Mouse (Mus musculus) small intestine, adult 2 months (tissue): ENCODE results near the gene Mrap2.

ENCODE experiments used
- CTCF ChIP-seq: fragments of 200-500 bp; IDR thresholded peaks from 2 replicates; pipeline ENCODE4 v1.5.1; 2012; ENCODE audit warnings: low read depth, mild to moderate bottlenecking, control low read depth, inconsistent platforms, low read length, moderate library complexity, mixed read lengths; ENCODE audit not compliant: insufficient replicate concordance, insufficient read length; ENCODE audit errors: extremely low read depth
- POLR2A ChIP-seq: fragments of 200-500 bp; IDR thresholded peaks from 2 replicates; pipeline ENCODE4 v1.6.1; 2012; ENCODE audit warnings: low read depth, mild to moderate bottlenecking, control low read depth, inconsistent platforms, low read length, moderate library complexity

- TF ChIP-seq CTCF (no peak), POLR2A (no peak)
These were observed 25.1 kb upstream of the Mrap2 start for GRCm38 (mm10) chr9:87118996-87119395.
